Mouse (Mus musculus) liver, postnatal 0 days (tissue): ENCODE measurements around the gene Epha4. TPM values are rescaled to one million over a fixed set of nuclear protein-coding genes. Genes with fewer than 3 reads are reported as not detected.

ENCODE experiments used
- ATAC-seq: fragments of 200-750 bp; cut with Nextera tagmentation; 2 replicates; pipeline ENCODE4 v1.8.0; 2017; ENCODE audit warnings: mild to moderate bottlenecking, moderate library complexity
- DNase-seq: peaks from one replicate; pipeline ENCODE4 v3.0.0-alpha.2; 2016
- H3K27ac ChIP-seq: fragments of 300-500 bp; sonication (generic); 2 replicates; pipeline ENCODE4 v1.5.1; 2014; ENCODE audit warnings: antibody characterized with exemption, moderate library complexity, mild to moderate bottlenecking, low read depth
- H3K27me3 ChIP-seq: fragments of 300-500 bp; sonication (generic); 2 replicates; pipeline ENCODE4 v1.6.1; 2014; ENCODE audit warnings: low read length, control low read depth, mixed read lengths; ENCODE audit not compliant: insufficient read depth
- H3K36me3 ChIP-seq: fragments of 300-500 bp; sonication (generic); replicated peaks from 2 replicates; pipeline ENCODE4 v1.6.1; 2014; ENCODE audit warnings: mild to moderate bottlenecking, control low read depth, low read length, moderate library complexity, mixed read lengths; ENCODE audit not compliant: insufficient read depth
- H3K4me1 ChIP-seq: fragments of 300-500 bp; sonication (generic); 2 replicates; pipeline ENCODE4 v1.6.1; 2014; ENCODE audit warnings: antibody characterized with exemption, mild to moderate bottlenecking, control low read depth; ENCODE audit not compliant: insufficient read depth
- H3K4me2 ChIP-seq: fragments of 300-500 bp; sonication (generic); 2 replicates; pipeline ENCODE4 v1.6.1; 2014; ENCODE audit warnings: low read depth, mild to moderate bottlenecking, low read length, moderate library complexity, mixed read lengths
- H3K4me3 ChIP-seq: fragments of 300-500 bp; sonication (generic); 2 replicates; pipeline ENCODE4 v1.5.1; 2014; ENCODE audit warnings: low read depth, low read length
- H3K9ac ChIP-seq: fragments of 300-500 bp; sonication (generic); replicated peaks from 2 replicates; pipeline ENCODE4 v1.6.1; 2014; ENCODE audit warnings: mild to moderate bottlenecking, moderate library complexity
- H3K9me3 ChIP-seq: fragments of 300-500 bp; sonication (generic); 2 replicates; pipeline ENCODE4 v1.6.1; 2016; ENCODE audit warnings: mild to moderate bottlenecking, control low read depth, low read length, mixed read lengths
- CTCF ChIP-seq: sonication (generic); IDR thresholded peaks from 2 replicates; pipeline ENCODE4 v1.5.1; 2016; ENCODE audit warnings: antibody characterized with exemption, low read depth
- EP300 ChIP-seq: IDR thresholded peaks from 2 replicates; pipeline ENCODE4 v1.6.1; 2016; ENCODE audit warnings: antibody characterized with exemption, low read depth, mild to moderate bottlenecking
- WGBS: fragments of 180-500 bp; shearing (Covaris S2); extraction: QIAGEN DNeasy Blood & Tissue Kit; methylation state at CpG from one replicate; pipeline ENCODE4 v1.1.7; 2014; ENCODE audit not compliant: insufficient replicate concordance; 5-methylcytosine and 5-hydroxymethylcytosine counted together
- polyA plus RNA-seq: library from polyadenylated mRNA; unstranded; fragments of >200 nt; fragmentation: Nextera tagmentation; extraction: Ambion mirVana; gene quantifications from 2 replicates; pipeline ENCODE4 v1.2.1, GENCODE M21; 2015

Epha4 gene
- polyA plus RNA-seq, 1 experiment from 2014 or later, result 0.51 TPM

DNA sequence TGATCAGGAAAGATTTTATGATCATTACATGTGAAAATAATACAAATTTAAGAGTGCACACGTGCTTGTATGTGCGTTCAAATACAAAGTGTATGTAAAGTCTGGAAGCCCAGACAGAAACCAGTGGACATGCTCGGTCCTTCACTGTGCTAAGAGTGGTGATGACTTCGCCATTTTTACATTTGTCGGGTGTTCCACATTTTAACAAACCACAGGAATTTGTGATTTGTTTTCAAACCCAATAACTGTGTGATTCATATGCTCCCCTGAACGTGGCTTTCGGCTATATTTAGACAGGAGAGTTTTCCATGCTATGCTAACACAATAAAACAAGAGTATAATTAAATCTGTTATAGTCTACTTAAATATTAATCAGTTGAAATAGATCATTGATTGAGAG lies 25.5 kb downstream of the Epha4 start:
- WGBS, result 68% methylated on average over 7 of the region's 7 CpGs

DNA sequence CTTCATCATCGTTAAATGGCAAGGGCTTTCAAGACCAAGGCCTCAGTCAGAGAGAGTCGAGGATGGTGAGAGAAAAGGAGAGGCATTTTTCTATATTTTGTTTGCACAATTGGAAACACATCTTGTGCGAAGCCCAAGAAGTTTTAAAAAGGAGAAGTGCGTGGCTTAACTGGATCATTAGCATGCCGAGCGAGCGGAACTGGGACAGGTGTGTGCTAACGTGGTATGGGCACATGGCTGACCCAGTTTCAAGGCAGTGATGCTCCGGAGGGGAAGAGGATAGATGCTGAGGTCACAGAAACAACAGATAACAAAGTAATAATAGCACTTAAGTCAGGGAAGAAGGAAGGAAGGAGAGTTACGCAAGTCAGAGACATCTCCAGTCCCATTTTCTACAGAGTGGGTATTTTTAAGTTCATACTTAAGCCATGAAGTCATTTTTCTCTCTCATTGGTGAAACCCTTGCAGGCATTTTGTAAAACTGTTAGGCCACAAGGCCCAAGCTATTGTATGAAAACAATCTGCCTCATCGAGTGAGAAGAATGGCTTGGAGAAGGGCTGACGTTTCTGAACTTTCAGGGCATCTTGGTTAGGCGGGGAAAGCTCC lies 26.9 kb downstream of the Epha4 start:
- no peak for DNase-seq
- Histone ChIP-seq H3K4me2 (no peak overlapping the region), H3K4me1 (no peaks in the 10 kb centered on the region), H3K9ac (no peak overlapping the region), H3K27ac (no peak overlapping the region), H3K36me3 (no peaks in the 10 kb centered on the region), H3K4me3 (no peak overlapping the region), H3K27me3 (no peaks in the 10 kb centered on the region), H3K9me3 (no peaks in the 10 kb centered on the region)
- TF ChIP-seq EP300 (no peak), CTCF (no peak)
- ATAC-seq, result no peak
- 55% methylated on average over 13 of the region's 13 CpGs for WGBS

More for the DNA sequence above, 25.5 kb downstream of the Epha4 start:
- H3K9me3 ChIP-seq, result no peaks in the 10 kb centered on the region
- no peaks in the 10 kb centered on the region for H3K4me1 ChIP-seq
- no peak overlapping the region for H3K4me2 ChIP-seq
- H3K27me3 ChIP-seq, result no peaks in the 10 kb centered on the region
- DNase-seq (no peak), ATAC-seq (no peak)
- H3K4me3 ChIP-seq, result no peak overlapping the region
- no peak overlapping the region for H3K27ac ChIP-seq
- no peak overlapping the region for H3K9ac ChIP-seq
- TF ChIP-seq CTCF (no peak), EP300 (no peak)
- no peaks in the 10 kb centered on the region for H3K36me3 ChIP-seq

DNA sequence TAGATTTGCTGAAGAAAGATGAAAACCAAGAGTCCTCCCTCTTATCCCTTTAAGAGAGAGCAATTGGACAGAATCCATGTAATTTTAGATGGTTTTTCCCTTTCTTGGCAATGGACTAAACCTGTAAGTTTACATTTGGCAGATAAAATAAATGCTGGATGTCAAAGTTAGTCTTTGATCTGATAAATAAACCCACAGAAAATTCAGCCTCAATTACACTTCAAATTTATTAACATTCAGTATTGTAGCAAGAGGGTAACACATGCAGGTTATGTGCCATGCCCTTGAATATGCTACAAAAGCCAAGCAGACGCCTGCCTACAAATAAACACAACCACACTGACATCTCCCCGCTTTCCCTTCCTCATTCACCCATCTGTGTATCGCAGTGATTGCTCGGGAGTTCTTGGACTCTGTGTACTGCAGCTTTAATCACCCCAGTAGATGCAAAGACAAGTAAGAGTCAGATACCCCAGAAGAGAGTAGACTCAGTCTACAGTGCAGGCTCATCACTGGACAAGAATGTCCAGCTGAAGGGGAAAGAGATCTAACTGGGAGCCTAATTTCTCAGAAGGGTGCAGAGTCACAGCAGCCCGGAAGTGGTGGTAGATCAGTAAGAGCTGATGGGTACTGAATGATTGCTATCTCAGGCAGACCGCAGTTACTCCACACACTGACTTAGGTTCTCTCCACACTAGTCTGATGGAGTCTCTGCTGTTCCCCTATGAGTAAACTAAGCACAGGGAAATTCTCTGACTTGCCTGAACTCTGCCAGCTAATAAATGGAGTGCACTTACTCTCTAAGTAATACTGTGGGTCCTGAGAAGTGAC lies 29.9 kb downstream of the Epha4 start:
- H3K9me3 ChIP-seq, result no peaks in the 10 kb centered on the region
- WGBS, result 61% methylated on average over 6 of the region's 6 CpGs
- no peak for DNase-seq
- TF ChIP-seq CTCF (no peak), EP300 (no peak)
- H3K27ac ChIP-seq, result no peak overlapping the region
- H3K4me1 ChIP-seq, result no peaks in the 10 kb centered on the region
- H3K4me2 ChIP-seq, result no peak overlapping the region
- H3K4me3 ChIP-seq, result no peak overlapping the region
- H3K27me3 ChIP-seq, result no peaks in the 10 kb centered on the region
- H3K36me3 ChIP-seq, result no peaks in the 10 kb centered on the region
- no peak for ATAC-seq
- no peak overlapping the region for H3K9ac ChIP-seq

DNA sequence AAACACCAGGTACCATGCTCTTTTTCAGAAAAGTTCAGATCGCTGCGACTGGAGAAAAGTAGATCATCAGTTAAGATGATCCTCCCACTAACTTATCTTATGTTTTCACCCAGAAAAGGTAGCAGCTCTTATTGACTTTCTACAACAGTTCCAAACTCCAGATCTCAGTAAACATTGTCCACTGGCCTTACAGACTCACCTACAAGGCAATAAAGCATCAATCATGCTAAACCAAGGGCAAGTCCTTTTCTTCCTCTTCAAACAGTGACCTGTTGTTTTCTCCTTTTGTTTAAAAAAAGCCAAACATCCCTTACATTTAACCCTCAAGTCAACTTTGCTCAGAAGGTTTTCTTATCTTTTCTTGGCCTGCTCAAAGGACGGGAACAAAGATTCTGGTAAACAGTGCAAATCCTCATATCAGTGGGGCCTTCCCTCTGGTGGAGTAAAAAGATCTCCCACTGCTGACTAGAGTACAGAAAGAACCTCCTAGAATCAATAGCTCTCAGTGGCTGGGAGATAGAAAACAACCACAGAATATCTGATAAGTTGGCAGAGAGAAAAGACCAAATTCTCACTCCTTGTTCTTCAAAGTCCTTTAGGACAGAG lies 39.0 kb downstream of the Epha4 start:
- H3K4me3 ChIP-seq, result no peak overlapping the region
- H3K27ac ChIP-seq, result no peak overlapping the region
- 45% methylated on average over 3 of the region's 3 CpGs for WGBS
- no peaks in the 10 kb centered on the region for H3K27me3 ChIP-seq
- H3K9me3 ChIP-seq, result no peaks in the 10 kb centered on the region
- peaks cover 11% of the 10 kb centered on the region; the same call in 1 of the 2 replicates for H3K4me1 ChIP-seq
- DNase-seq (no peak), ATAC-seq (no peak)
- TF ChIP-seq EP300, result no peak
- no peak for TF ChIP-seq CTCF
- H3K9ac ChIP-seq, result no peak overlapping the region
- no peak overlapping the region for H3K4me2 ChIP-seq
- no peaks in the 10 kb centered on the region for H3K36me3 ChIP-seq

DNA sequence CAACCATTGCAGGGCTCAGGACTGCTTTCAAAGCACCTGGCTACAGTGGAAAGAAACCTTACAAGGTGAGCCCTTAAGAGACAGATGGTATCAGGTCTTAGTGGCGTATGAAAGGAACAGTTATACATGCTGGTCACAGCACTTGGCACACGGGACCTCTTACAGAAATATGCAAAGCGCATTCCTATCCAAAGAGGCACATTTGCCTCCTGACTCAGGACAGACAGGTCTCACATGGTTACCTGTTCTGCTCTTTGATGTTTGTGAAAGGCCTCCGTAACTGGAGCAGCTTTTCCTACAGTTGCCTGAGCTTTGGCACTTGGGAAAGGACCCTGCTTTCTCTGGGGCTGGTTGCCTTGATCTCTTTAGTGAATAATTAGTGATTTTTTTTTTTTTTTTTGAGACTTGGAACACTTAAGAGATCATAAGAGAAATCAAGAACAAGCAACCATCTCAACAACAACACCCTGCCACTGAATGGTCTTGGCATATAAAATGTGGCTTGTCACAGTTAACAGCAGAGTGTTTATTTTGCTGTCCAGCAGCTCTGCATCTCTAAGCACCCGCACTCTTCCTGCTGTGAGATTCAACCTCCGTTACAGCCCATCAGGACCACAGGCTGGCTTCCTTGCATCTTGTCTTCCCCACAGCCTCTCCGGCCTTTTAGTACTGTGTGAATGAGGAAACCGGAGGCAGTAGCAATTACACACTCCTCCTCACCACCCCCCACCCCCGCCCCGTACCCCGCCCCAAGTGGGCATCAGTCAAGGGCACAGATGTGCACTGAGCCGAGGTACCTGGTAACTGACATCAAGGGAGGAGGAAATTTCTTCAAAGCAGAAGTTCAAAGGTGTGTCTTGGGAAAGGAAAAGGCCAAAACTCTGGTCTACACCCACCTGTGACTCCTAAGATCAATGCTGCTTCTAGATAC lies 41.2 kb downstream of the Epha4 start:
- no peak for DNase-seq
- peaks cover 11% of the 10 kb centered on the region; the same call in 1 of the 2 replicates for H3K4me1 ChIP-seq
- WGBS, result 58% methylated on average over 12 of the region's 12 CpGs
- H3K27me3 ChIP-seq, result no peaks in the 10 kb centered on the region
- no peaks in the 10 kb centered on the region for H3K9me3 ChIP-seq
- no peak overlapping the region for H3K4me3 ChIP-seq
- no peaks in the 10 kb centered on the region for H3K36me3 ChIP-seq
- no peak overlapping the region for H3K9ac ChIP-seq
- no peak for TF ChIP-seq CTCF
- no peak for TF ChIP-seq EP300
- ATAC-seq, result no peak
- H3K4me2 ChIP-seq, result no peak overlapping the region
- no peak overlapping the region for H3K27ac ChIP-seq
